Mouse (Mus musculus) hindbrain, embryonic 13.5 days (tissue): ENCODE results near the gene Dusp21. TPM values are rescaled to one million over a fixed set of nuclear protein-coding genes. Genes with fewer than 3 reads are reported as not detected.

Source experiments
- ATAC-seq: fragments of 200-750 bp; cut with Nextera tagmentation; 2 replicates; pipeline ENCODE4 v1.8.0; 2017; ENCODE audit warnings: moderate TSS enrichment; ENCODE audit not compliant: low FRiP score
- H3K27ac ChIP-seq: fragments of 300-500 bp; sonication (generic); 2 replicates; pipeline ENCODE4 v1.5.1; 2015; ENCODE audit warnings: inconsistent platforms, mild to moderate bottlenecking, moderate library complexity
- H3K27me3 ChIP-seq: fragments of 300-500 bp; sonication (generic); 2 replicates; pipeline ENCODE4 v1.6.1; 2015; ENCODE audit warnings: mild to moderate bottlenecking, inconsistent platforms
- H3K36me3 ChIP-seq: fragments of 300-500 bp; sonication (generic); 2 replicates; pipeline ENCODE4 v1.6.1; 2015; ENCODE audit warnings: mild to moderate bottlenecking, inconsistent platforms
- H3K4me1 ChIP-seq: fragments of 300-500 bp; sonication (generic); replicated peaks from 2 replicates; pipeline ENCODE4 v1.6.1; 2015; ENCODE audit warnings: inconsistent platforms
- H3K4me2 ChIP-seq: fragments of 300-500 bp; sonication (generic); 2 replicates; pipeline ENCODE4 v1.6.1; 2015; ENCODE audit warnings: inconsistent platforms, mild to moderate bottlenecking, moderate library complexity
- H3K4me3 ChIP-seq: fragments of 300-500 bp; sonication (generic); 2 replicates; pipeline ENCODE4 v1.5.1; 2015; ENCODE audit warnings: mild to moderate bottlenecking, inconsistent platforms
- H3K9ac ChIP-seq: fragments of 300-500 bp; sonication (generic); 2 replicates; pipeline ENCODE4 v1.6.1; 2015; ENCODE audit warnings: mild to moderate bottlenecking, inconsistent platforms
- H3K9me3 ChIP-seq: fragments of 300-500 bp; sonication (generic); 2 replicates; pipeline ENCODE4 v1.6.1; 2016; ENCODE audit warnings: inconsistent platforms
- WGBS: fragments of 180-500 bp; shearing (Covaris S2); methylation state at CpG from one replicate; pipeline ENCODE4 v1.1.7; 2015; 5-methylcytosine and 5-hydroxymethylcytosine counted together
- polyA plus RNA-seq: library from polyadenylated mRNA; unstranded; fragments of >200 nt; fragmentation: Nextera tagmentation; extraction: Ambion mirVana; gene quantifications from 2 replicates; pipeline ENCODE4 v1.2.1, GENCODE M21; 2015

The Dusp21 gene
- polyA plus RNA-seq: not detected in 2 replicates

DNA sequence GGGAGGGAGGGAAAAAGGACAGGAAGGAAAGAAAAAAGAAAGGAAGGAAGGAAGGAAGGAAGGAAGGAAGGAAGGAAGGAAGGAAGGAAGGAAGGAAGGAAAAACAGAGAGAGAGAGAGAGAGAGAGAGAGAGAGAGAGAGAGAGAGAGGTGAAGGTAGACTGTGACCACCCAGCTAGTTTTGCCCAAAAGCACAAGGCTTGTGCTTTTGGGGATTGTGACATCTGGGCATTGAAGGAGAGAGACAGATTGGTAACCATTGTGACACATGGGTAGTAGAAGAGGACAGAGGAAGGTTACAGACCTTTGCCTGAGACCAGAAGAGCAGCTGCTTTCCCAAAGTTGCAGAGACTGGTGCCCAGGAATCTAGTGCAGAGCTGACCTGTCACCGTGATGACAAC, at the start of gene Dusp21:
TSS of gene Dusp21 (plus strand) at position 301 of the 400 bp plus-strand sequence.
- H3K9me3 ChIP-seq: no peaks in the 10 kb centered on the region
- H3K27me3 ChIP-seq: no peaks in the 10 kb centered on the region
- no peaks in the 10 kb centered on the region for H3K4me1 ChIP-seq
- H3K4me3 ChIP-seq: no peak within 1 kb of the TSS
- no peaks in the 10 kb centered on the region for H3K36me3 ChIP-seq
- no peak within 1 kb of the TSS for H3K4me2 ChIP-seq
- no peak within 1 kb of the TSS for H3K9ac ChIP-seq
- H3K27ac ChIP-seq: no peak within 1 kb of the TSS
- 96% methylated on average over 1 of the region's 1 CpGs for WGBS
- ATAC-seq: no peak

GRCm38 (mm10) chrX:18160734-18161442, 15.2 kb downstream of the Dusp21 start:
- peak overlapping the region; percentile 97 for H3K27ac ChIP-seq
- no peaks in the 10 kb centered on the region for H3K4me1 ChIP-seq
- 51% methylated on average over 4 of the region's 4 CpGs for WGBS
- no peak overlapping the region for H3K9ac ChIP-seq
- ATAC-seq: no peak
- H3K4me2 ChIP-seq: peak overlapping the region; percentile 58
- no peaks in the 10 kb centered on the region for H3K36me3 ChIP-seq
- H3K4me3 ChIP-seq: peak overlapping the region; percentile 77; the same call in 1 of the 2 replicates
- no peaks in the 10 kb centered on the region for H3K9me3 ChIP-seq
- no peaks in the 10 kb centered on the region for H3K27me3 ChIP-seq

DNA sequence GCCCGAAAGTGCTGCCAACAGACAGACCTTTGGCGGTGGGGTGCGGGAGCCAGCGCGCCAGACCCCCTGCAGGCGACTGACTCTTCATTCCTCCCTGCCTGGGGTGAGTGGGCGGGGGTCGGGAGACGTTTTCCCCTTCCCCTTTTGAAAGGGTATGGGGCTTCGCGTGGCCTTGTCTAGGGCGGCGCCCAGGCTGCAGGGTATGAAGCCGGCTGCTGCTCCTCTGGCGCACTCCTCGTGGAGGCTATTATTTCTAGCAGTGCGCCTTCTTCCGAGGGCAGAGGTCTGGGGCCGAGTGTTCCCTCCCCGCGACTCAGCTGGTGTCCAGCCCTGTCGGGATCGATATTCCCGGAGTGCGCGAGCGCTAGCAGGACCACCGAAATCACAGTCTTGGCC, 16.1 kb downstream of the Dusp21 start:
- H3K9ac ChIP-seq: peak overlapping the region; percentile 80
- peak overlapping the region; percentile 77 for H3K4me3 ChIP-seq
- H3K4me1 ChIP-seq: no peaks in the 10 kb centered on the region
- no peaks in the 10 kb centered on the region for H3K36me3 ChIP-seq
- WGBS: 1% methylated on average over 23 of the region's 28 CpGs
- peak; percentile 77 for ATAC-seq
- H3K27me3 ChIP-seq: no peaks in the 10 kb centered on the region
- no peaks in the 10 kb centered on the region for H3K9me3 ChIP-seq
- peak overlapping the region; percentile 58 for H3K4me2 ChIP-seq
- H3K27ac ChIP-seq: peak overlapping the region; percentile 97

- peak; percentile 100 for ATAC-seq
Measured at GRCm38 (mm10) chrX:18162192-18162857, 16.7 kb downstream of the Dusp21 start, which contains the start of gene Kdm6a. Kdm6a (plus strand) TSS chrX:18162575.

GRCm38 (mm10) chrX:18162861-18163731, 17.4 kb downstream of the Dusp21 start:
- Histone ChIP-seq H3K4me2 (peak overlapping the region; percentile 72), H3K9ac (peak overlapping the region; percentile 89), H3K4me3 (peak overlapping the region; percentile 77), H3K27ac (peak overlapping the region; percentile 97), H3K4me1 (no peaks in the 10 kb centered on the region), H3K9me3 (no peaks in the 10 kb centered on the region), H3K27me3 (no peaks in the 10 kb centered on the region), H3K36me3 (no peaks in the 10 kb centered on the region)
- ATAC-seq: peak; percentile 30
- WGBS: under 1% methylated on average over 79 of the region's 95 CpGs

More at GRCm38 (mm10) chrX:18162192-18162857, 16.7 kb downstream of the Dusp21 start, which contains the start of gene Kdm6a:
- Histone ChIP-seq H3K9ac (peak within 1 kb of the TSS; percentile 89), H3K4me2 (peak within 1 kb of the TSS; percentile 72), H3K4me3 (peak within 1 kb of the TSS; percentile 77), H3K27me3 (no peaks in the 10 kb centered on the region), H3K36me3 (no peaks in the 10 kb centered on the region), H3K4me1 (no peaks in the 10 kb centered on the region), H3K27ac (peak within 1 kb of the TSS; percentile 97), H3K9me3 (no peaks in the 10 kb centered on the region)
- under 1% methylated on average over 46 of the region's 50 CpGs for WGBS

DNA sequence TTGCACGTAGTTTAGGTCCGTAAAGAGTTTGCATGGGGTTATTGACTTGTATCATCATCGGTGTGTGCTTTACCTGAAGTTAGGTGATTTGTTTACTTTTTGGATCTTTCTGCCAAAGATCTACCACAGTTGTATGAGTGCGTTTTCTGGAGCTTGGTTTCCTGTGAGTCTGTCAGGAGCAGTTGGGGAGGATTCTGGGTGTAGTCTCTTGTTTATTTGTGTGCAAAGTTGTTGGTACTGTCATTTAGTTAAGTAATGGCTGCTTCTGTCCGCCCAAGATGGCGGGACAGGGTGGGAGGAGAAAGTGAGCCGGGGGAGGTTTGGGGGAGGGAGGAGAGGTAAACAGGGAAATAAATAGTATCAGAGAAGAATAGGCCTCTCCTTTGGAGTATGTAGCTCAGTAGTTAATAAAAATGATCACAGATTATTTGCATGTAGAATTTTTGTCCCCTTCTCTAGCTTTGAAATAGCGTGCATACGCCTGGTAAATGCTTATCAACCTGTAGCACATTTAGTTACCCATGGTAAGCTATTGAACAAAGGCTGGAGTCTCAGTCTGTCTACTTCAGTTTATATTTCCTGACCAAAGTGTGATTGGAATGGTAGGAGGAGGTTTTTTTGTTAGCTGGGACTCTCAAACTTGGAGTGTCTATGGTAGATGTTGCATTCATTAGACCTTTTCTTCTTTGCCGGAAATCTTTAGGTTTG, 18.4 kb downstream of the Dusp21 start:
- H3K4me1 ChIP-seq: no peaks in the 10 kb centered on the region
- peak overlapping the region; percentile 89 for H3K9ac ChIP-seq
- ATAC-seq: no peak
- peak overlapping the region; percentile 97 for H3K27ac ChIP-seq
- H3K4me3 ChIP-seq: peak overlapping the region; percentile 77
- H3K36me3 ChIP-seq: no peaks in the 10 kb centered on the region
- peak overlapping the region; percentile 72 for H3K4me2 ChIP-seq
- no peaks in the 10 kb centered on the region for H3K9me3 ChIP-seq
- no peaks in the 10 kb centered on the region for H3K27me3 ChIP-seq
- WGBS: 2% methylated on average over 10 of the region's 10 CpGs

GRCm38 (mm10) chrX:18165121-18165520, 19.5 kb downstream of the Dusp21 start:
- H3K36me3 ChIP-seq: no peaks in the 10 kb centered on the region
- H3K9ac ChIP-seq: no peak overlapping the region
- H3K27ac ChIP-seq: no peak overlapping the region
- H3K27me3 ChIP-seq: no peaks in the 10 kb centered on the region
- no peaks in the 10 kb centered on the region for H3K9me3 ChIP-seq
- peak overlapping the region; percentile 26; the same call in 1 of the 2 replicates for H3K4me2 ChIP-seq
- no peak for ATAC-seq
- H3K4me1 ChIP-seq: no peaks in the 10 kb centered on the region
- WGBS: 77% methylated on average over 2 of the region's 2 CpGs
- no peak overlapping the region for H3K4me3 ChIP-seq

DNA sequence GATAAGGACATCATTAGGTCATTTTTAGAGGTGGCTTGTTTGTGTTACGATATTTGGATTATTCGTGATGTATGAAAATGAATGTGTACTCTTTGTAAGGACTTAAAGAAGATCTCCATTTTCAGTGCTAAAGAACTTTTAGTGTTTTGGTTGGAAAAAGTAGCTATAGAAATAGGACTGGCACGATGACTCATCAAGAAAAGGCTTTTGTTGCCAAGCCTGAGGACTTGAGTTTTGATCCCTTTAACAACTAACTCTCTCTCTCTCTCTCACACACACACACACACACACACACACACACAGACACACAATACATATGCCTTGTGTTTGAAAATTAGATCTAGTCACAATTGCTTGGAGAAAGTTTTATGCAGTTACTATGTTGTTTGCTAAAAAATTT, 21.3 kb downstream of the Dusp21 start:
- Histone ChIP-seq H3K4me2 (no peak overlapping the region), H3K27me3 (no peaks in the 10 kb centered on the region), H3K4me1 (no peaks in the 10 kb centered on the region), H3K36me3 (no peaks in the 10 kb centered on the region), H3K27ac (no peak overlapping the region), H3K4me3 (no peak overlapping the region), H3K9me3 (no peaks in the 10 kb centered on the region), H3K9ac (no peak overlapping the region)
- WGBS: 85% methylated on average over 3 of the region's 3 CpGs
- no peak for ATAC-seq

DNA sequence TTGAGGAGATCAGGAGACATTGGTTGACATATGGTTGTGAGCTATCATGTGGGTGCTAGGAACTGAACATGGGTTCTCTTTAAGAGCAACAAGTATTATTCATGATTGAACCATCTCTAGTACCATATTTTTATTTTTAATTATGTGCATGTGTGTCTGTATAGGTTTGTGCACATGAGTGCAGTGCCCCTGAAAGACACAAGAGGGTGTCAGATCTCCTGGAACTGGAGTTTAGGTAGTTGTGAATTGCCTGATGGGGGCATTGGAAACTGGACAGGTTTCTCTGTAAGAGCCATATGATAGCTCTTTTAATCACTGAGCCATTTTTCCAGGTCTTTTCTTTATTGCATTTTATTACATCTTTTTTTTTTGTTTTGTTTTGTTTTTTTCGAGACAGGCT, 23.3 kb downstream of the Dusp21 start:
- no peaks in the 10 kb centered on the region for H3K9me3 ChIP-seq
- H3K27me3 ChIP-seq: no peaks in the 10 kb centered on the region
- no peak for ATAC-seq
- WGBS: 92% methylated on average over 1 of the region's 1 CpGs
- H3K4me3 ChIP-seq: no peak overlapping the region
- H3K36me3 ChIP-seq: no peaks in the 10 kb centered on the region
- no peak overlapping the region for H3K9ac ChIP-seq
- no peaks in the 10 kb centered on the region for H3K4me1 ChIP-seq
- no peak overlapping the region for H3K4me2 ChIP-seq
- no peak overlapping the region for H3K27ac ChIP-seq

GRCm38 (mm10) chrX:18174831-18175230, 29.2 kb downstream of the Dusp21 start:
- H3K27me3 ChIP-seq: no peaks in the 10 kb centered on the region
- H3K27ac ChIP-seq: no peak overlapping the region
- no peaks in the 10 kb centered on the region for H3K4me1 ChIP-seq
- H3K4me3 ChIP-seq: no peak overlapping the region
- ATAC-seq: no peak
- WGBS: 61% methylated on average over 4 of the region's 4 CpGs
- H3K36me3 ChIP-seq: no peaks in the 10 kb centered on the region
- no peak overlapping the region for H3K4me2 ChIP-seq
- no peak overlapping the region for H3K9ac ChIP-seq
- H3K9me3 ChIP-seq: no peaks in the 10 kb centered on the region

DNA sequence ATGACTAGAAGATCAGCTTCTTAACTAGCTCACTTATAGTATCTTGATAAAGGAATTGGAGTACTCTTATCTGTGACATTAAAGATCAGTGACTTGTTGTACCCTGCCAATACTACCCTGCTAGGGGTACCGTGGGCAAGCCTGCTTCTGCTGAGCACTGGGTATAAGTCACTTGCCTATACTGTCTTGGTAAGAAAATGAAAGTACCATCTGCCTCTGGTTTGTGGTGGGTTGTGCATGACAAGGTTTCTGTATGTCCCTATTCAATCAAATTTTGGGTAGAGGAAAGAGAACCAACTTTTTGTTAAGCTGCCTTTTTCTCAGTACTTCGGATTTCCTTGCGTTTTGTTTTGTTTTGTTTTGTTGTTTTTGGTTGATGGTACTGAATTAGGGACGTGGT, 32.1 kb downstream of the Dusp21 start:
- 85% methylated on average over 4 of the region's 4 CpGs for whole genome bisulfite sequencing
- H3K9ac ChIP-seq: no peak overlapping the region
- no peak overlapping the region for H3K4me3 ChIP-seq
- no peak for ATAC-seq
- no peaks in the 10 kb centered on the region for H3K4me1 ChIP-seq
- H3K36me3 ChIP-seq: no peaks in the 10 kb centered on the region
- no peak overlapping the region for H3K4me2 ChIP-seq
- H3K9me3 ChIP-seq: no peaks in the 10 kb centered on the region
- no peaks in the 10 kb centered on the region for H3K27me3 ChIP-seq
- H3K27ac ChIP-seq: no peak overlapping the region
